Mouse (Mus musculus) splenic B cell, adult 2 months (primary cell): ENCODE data around the gene Tmod3.
"Not testable (repeated sequence)": the region's sequence is repeated elsewhere in the genome, so short reads cannot be mapped to it uniquely, and the experiment has no call there.

Experiments used
- DNase-seq: peaks from one replicate; pipeline ENCODE4 v3.0.0-alpha.2; 2011; ENCODE audit warnings: low read depth, low spot score
- H3K27me3 ChIP-seq: 2 replicates; pipeline ENCODE4 v1.6.1; 2012; ENCODE audit warnings: mild to moderate bottlenecking, low read length, moderate library complexity, mixed read lengths; ENCODE audit not compliant: control insufficient read depth, poor library complexity, insufficient read depth, severe bottlenecking
- H3K36me3 ChIP-seq: 2 replicates; pipeline ENCODE4 v1.6.1; 2012; ENCODE audit warnings: mild to moderate bottlenecking, low read length, moderate library complexity, mixed read lengths; ENCODE audit not compliant: control insufficient read depth, poor library complexity, insufficient read depth, severe bottlenecking

Tmod3 gene

DNA sequence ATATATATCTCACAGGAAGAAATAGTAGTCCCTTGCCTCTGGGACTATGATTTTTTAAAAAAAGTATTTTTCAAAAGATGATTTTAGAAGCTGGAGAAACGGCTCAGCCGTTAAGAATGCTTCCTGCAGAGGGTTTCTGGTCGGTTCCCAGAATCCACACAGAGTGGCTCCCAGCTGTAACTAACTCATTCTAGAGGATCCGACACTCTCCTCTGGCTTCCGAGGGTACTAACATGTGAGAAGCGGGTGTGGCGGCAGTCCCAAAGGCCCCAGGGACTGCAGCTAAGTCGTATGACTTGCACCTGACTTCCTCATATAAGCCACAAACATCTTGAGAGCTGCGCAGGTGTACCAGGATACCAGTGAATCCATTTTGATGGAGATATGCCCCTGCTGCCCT lies 26.5 kb downstream of the Tmod3 start:
- H3K27me3 ChIP-seq, result not testable (repeated sequence)
- peak; percentile 70 for DNase-seq
- H3K36me3 ChIP-seq, result peaks cover 21% of the 10 kb centered on the region

DNA sequence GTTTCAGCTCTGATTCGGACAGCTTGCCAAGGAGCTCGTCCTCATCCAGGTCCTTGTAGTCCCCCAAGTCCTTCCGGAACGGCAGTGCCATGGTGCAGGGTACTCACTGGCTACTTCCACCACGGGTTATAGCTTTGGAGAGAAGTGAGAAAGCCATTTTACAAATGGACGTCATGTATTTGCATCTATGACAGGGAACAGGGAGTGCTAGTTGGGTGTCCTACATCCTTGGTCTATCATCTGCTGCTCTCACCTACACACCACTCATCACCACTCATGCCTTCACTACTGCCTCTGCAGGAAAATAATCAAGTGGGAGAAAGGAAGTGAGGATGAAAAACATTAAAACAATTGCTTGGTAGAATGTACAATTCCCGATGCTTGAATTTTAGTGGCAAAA lies 27.0 kb downstream of the Tmod3 start:
- no peak for DNase-seq
- Histone ChIP-seq H3K36me3 (peaks cover 25% of the 10 kb centered on the region), H3K27me3 (no peaks in the 10 kb centered on the region)

DNA sequence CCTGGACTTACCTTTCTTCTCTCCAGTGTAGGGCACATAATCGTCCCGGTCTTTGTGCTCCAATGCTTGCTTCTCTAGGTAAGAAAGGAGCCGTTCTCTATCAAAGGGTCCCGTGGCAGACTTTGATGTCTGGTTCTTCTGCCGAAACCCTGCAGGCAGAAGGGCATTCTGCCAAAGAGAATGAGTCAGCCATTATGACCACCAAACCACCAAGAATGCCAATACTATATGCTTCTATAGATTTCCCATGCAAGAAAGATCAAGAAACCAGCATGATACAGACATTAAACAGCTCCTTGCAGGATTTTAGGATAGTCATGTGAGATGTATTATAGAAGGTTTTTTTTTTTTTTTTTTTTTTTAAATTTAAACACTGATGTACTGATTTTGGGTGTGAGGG lies 30.1 kb downstream of the Tmod3 start:
- DNase-seq, result no peak
- no peaks in the 10 kb centered on the region for H3K27me3 ChIP-seq
- H3K36me3 ChIP-seq, result peaks cover 24% of the 10 kb centered on the region

DNA sequence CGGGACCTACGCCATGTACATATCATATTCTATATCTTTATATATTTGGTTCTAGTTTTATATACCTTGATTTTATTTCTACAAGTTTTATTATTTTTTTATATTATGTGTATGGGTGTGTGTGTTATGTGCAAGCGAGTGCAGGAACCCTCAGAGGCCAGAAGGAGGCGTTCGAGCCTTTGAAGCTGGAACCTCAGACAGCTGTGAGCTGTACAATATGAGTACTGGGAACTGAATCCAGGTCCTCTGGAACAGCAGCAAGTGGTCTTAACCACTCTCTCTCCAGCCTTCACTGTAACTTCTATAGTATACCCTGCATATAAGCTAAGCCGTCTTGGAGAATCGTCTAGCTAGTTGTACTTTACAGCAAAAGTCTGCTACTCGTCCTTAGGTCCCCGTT lies 31.4 kb downstream of the Tmod3 start:
- no peaks in the 10 kb centered on the region for H3K27me3 ChIP-seq
- no peak for DNase-seq
- peaks cover 24% of the 10 kb centered on the region for H3K36me3 ChIP-seq

DNA sequence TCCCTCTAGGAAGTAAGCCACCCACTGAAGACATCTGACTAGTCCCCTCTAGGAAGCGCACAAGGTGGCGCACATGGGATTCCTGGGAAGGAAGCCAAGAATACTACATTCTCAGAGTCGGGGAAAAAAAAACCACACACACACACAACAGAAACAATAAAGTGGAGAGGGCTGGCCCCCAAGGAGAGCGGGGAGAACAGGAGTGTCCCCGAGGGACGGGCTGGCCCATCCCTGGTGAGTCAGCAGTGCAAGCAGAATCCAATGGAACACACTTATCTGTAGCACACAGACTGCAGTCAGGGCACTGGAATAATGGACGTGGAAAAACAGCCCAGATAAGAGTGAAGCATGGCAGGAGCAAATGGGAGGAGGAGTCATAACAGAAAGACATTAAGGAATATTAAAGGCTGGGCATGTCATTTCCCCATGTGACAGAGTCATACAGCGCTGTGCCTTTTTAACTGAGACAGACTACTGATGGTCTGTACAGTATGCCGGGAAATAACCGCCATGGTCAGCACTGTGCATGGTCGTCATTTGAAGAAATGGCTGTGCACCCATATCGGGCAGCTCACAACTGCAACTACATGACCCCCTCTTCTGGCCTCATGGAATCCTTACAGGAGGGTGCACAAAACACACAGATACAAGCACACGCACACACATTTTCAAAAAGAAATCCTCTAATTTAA lies 31.9 kb downstream of the Tmod3 start:
- Histone ChIP-seq H3K36me3 (peaks cover 26% of the 10 kb centered on the region), H3K27me3 (no peaks in the 10 kb centered on the region)
- no peak for DNase-seq

DNA sequence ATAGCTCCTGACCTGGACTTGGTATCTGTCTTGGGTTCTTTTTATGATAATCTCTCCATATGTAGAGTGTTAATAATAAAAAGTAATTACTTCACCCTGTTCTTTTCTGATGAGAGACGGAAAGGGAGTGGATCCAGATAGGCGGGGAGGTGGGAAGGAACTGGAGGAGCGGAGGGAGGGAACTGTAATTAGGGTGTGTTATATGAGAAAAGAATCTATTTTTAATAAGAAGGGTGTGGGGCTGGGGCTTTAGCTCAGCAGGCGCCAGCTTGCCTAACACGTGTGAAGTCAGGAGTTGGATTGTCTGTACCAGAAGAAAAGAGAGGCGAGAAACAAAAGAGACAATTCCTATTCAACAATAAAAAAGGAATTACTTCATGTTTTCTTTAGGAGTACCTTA lies 35.8 kb downstream of the Tmod3 start:
- no peaks in the 10 kb centered on the region for H3K27me3 ChIP-seq
- no peak for DNase-seq
- H3K36me3 ChIP-seq, result peaks cover 15% of the 10 kb centered on the region

DNA sequence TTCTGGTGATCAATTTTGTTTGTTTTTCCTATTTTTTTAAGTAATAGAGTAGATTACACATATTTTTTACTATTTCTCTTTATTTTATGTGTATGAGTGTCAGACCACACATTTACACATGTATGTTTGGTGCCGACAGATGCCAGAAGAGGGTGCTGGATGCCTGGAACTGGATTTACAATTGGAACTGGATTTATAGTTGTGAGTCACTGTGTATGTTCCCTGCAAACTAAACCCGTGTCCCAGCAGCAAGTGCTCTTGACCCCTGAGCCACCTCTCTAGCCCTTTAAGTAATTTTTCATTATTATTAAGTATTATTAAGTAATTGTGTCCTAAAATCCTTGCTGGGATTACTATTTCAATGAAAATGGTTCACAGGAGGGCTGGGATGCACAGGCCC lies 37.2 kb downstream of the Tmod3 start:
- Histone ChIP-seq H3K36me3 (peaks cover 7% of the 10 kb centered on the region; the same call in 1 of the 2 replicates), H3K27me3 (no peaks in the 10 kb centered on the region)
- DNase-seq, result no peak

DNA sequence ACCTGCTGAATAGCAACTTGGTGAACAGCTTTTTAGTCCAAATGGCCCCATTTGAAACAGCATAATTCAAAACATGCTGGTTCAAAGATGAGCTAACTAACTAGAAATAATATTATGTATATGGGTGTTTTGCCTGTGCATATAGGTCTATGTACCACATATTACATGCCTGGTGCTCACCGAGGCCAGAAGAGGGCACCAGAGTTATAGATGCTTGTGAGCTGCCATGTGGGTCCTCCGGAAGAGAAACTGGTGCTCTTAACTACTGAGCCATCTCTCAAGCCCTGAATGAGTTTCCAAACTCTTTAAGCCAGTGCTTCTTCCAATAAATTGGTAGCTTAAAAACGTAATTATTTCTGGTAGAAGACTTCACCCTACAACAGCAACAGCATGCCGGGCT lies 37.7 kb downstream of the Tmod3 start:
- DNase-seq, result peak; percentile 89
- Histone ChIP-seq H3K36me3 (peaks cover 7% of the 10 kb centered on the region; the same call in 1 of the 2 replicates), H3K27me3 (no peaks in the 10 kb centered on the region)

DNA sequence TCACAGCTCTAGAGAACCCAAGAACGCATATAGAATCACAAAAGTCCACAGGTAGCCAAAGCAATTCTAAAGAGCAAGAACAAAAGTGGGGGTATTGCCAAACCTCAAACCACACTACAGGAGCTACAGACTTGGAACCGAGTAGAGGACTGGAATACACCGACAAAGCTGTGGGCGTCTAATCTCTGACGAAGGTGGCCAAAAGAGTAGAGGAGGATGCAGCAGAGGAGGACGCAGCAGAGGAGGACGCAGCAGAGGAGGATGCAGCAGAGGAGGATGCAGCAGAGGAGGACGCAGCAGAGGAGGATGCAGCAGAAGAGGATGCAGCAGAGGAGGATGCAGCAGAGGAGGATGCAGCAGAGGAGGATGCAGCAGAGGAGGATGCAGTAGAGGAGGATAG lies 38.5 kb downstream of the Tmod3 start:
- no peak for DNase-seq
- Histone ChIP-seq H3K36me3 (peaks cover 7% of the 10 kb centered on the region), H3K27me3 (no peaks in the 10 kb centered on the region)

DNA sequence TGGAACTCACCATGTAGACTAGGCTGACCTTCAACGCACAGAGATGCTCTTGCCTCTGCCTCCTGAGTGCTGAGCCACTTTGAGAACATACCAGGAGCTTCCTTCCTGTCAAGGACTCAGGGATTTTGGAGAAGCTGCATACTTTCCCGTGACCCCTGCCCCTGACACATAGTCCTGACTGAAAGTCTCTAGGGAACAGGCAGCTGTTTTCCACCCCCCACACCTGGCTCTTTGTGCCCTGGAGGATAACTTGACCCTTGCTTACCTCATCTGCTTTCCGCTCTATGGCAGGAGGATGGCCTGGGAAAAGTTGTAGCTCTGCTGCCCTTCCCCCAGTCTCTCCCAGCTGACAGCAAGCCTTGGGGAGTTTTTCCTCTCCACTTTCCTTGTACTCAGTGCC lies 41.7 kb downstream of the Tmod3 start:
- Histone ChIP-seq H3K36me3 (peaks cover 13% of the 10 kb centered on the region), H3K27me3 (no peaks in the 10 kb centered on the region)
- DNase-seq, result no peak

DNA sequence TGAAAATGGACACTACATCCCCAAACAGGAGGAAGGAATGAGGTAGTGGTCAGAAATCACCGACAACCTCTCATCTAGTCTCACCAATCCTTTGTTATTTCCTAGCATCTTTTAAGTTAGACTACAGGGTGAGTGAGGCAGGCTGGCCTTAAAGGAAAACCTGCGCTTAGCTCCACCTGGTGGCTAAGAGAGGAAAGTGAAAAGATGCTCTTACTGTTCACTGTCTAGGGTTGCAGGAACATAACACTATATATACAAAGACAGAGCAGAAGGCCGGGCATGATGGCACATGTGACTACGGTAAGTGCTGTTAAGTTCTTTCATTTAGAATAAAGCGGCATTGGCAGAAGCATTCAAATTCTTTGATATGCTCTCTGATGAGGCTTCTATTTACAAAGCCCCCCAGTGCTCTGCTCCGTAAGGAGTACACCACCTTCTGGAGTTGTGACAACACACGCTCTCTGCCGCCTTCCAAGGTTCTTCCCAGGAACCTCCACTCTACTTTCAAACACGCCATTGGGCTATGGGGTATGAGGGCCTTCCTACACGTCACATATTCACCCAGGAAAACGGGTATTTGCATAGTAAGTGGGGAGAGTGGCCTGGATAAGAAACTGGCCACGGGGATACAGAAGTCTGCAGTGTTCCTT lies 43.9 kb downstream of the Tmod3 start:
- H3K27me3 ChIP-seq, result no peaks in the 10 kb centered on the region
- peak; percentile 73 for DNase-seq
- peaks cover 15% of the 10 kb centered on the region for H3K36me3 ChIP-seq

DNA sequence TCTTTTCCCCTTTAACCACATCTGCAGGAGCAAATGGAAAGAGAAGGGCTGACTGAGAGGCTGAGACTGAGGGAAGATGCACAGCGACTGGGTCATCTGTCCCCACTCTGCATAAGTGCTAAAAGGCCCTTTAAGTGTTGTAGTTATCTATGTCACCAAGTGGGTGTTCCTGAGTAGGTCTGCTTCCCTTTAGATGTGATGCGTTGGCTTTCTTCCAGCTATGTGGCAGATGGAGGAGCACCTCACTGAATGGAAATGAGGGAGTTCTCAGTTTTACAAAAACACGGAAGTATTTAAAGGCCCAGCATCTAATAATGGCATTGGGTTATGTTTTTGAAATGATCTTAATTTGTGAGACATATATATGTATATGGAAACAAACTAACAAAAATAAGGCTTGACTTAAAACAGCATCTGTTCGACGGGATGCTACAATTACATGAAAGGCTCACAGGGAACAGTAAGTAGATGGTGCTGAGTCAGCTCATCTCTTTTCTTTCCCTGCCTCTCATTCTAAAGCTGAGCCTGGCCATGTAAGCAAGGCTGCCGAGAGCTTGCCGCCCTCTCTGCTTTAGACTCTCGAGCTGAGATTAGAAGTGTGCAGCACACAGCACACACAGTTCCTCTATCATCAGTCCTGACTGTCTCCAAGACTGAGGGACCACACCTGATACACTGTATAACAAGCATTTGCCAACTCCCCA lies 48.1 kb downstream of the Tmod3 start:
- peaks cover 31% of the 10 kb centered on the region for H3K36me3 ChIP-seq
- no peaks in the 10 kb centered on the region for H3K27me3 ChIP-seq
- DNase-seq, result no peak

DNA sequence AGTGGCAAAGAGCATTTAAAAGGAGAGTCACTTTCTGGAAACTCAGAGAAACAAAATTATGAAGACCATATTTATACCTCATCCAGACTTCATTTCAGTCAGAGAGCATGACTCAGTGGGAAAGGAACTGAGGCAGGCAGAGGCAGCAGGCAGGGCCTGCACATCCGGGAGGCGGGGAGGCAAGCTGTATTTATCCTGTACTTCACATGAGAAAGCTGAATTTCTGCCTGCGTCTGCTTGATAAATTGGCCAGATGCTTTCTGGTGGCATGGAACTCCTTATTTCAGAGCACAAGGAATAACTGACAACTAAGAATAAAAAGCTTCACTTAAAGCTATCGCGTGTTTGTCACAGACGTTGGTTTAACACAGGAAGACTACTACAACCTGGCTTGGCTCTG lies 55.1 kb downstream of the Tmod3 start:
- no peak for DNase-seq
- H3K27me3 ChIP-seq, result no peaks in the 10 kb centered on the region
- H3K36me3 ChIP-seq, result peaks cover 41% of the 10 kb centered on the region

DNA sequence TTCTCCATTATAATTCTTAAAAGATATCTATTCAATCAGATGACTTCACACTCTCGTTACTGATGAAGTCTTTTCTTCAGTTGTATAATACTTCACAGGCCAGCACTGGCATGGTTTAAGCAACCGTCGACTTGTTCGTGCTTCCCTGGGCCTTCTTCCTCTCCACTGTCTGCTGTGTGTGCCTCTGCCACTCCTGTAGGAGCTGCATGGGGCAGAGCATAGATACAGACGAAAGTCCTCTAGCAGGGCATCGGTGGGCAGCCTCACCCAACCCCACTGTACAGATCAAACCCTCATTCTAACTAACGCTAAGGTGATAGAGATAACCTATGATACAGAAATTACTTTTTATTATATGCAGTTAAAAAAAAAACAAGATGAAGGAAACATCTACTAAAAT lies 60.9 kb downstream of the Tmod3 start:
- DNase-seq, result no peak
- Histone ChIP-seq H3K36me3 (peaks cover 12% of the 10 kb centered on the region; the same call in 1 of the 2 replicates), H3K27me3 (no peaks in the 10 kb centered on the region)

DNA sequence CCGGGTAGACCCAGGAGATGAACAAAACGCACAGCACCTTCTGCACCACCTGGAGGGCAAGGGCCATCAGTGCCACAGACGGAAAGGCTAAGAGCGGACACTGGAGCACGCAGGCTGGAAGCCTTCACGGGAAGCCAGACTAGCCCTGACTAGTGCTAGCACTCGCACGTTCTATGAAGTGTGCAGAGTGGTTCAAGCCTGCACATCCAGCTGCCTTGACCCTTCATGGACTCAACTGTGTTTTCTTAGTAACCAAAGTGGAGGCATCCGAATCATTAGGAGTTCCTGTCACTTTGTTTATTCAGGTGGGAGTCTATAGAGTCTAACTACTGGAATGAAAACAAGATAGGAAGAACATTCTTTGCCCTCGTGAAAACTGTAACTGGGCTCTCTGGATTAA lies 63.5 kb downstream of the Tmod3 start:
- no peak for DNase-seq
- peaks cover 6% of the 10 kb centered on the region; the same call in 1 of the 2 replicates for H3K36me3 ChIP-seq
- H3K27me3 ChIP-seq, result no peaks in the 10 kb centered on the region
